Mouse (Mus musculus) heart, adult 2 months (tissue): ENCODE measurements around the gene Mvb12b. TPM values are rescaled to one million over a fixed set of nuclear protein-coding genes. Genes with fewer than 3 reads are reported as not detected.

Source experiments
- DNase-seq, 2 experiments: peaks; one replicate each; pipeline ENCODE4 v3.0.0; 2021
- H3K27ac ChIP-seq: fragments of 200-600 bp; 2 replicates; pipeline ENCODE4 v1.8.1; 2022
- H3K27me3 ChIP-seq: fragments of 200-500 bp; 2 replicates; pipeline ENCODE4 v1.6.1; 2012; ENCODE audit warnings: mild to moderate bottlenecking, low read length, inconsistent platforms, mixed read lengths; ENCODE audit not compliant: control insufficient read depth, insufficient read depth
- H3K36me3 ChIP-seq: fragments of 200-500 bp; 2 replicates; pipeline ENCODE4 v1.6.1; 2012; ENCODE audit warnings: low read length, inconsistent platforms; ENCODE audit not compliant: control insufficient read depth, insufficient read depth
- H3K4me1 ChIP-seq: fragments of 200-500 bp; 2 replicates; pipeline ENCODE4 v1.6.1; 2011; ENCODE audit warnings: low read length; ENCODE audit not compliant: control insufficient read depth, insufficient read depth
- H3K4me3 ChIP-seq: fragments of 200-600 bp; 2 replicates; pipeline ENCODE4 v1.8.1; 2022
- H3K79me2 ChIP-seq: fragments of 200-500 bp; replicated peaks from 2 replicates; pipeline ENCODE4 v1.6.1; 2012; ENCODE audit warnings: mild to moderate bottlenecking, inconsistent platforms, low read length, moderate library complexity, mixed read lengths; ENCODE audit not compliant: control insufficient read depth, insufficient read depth
- H3K9ac ChIP-seq: fragments of 200-500 bp; 2 replicates; pipeline ENCODE4 v1.6.1; 2012; ENCODE audit warnings: low read depth, mild to moderate bottlenecking, control low read depth, inconsistent platforms, low read length, mixed read lengths
- CTCF ChIP-seq: fragments of 200-600 bp; IDR thresholded peaks from 2 replicates; pipeline ENCODE4 v1.8.1; 2022; ENCODE audit warnings: antibody characterized with exemption, mild to moderate bottlenecking, moderate library complexity
- EP300 ChIP-seq: fragments of 200-500 bp; IDR thresholded peaks from 2 replicates; pipeline ENCODE4 v1.6.1; 2011; ENCODE audit warnings: low read depth, low read length, control low read depth; ENCODE audit not compliant: insufficient read depth
- POLR2A ChIP-seq: fragments of 200-500 bp; IDR thresholded peaks from 2 replicates; pipeline ENCODE4 v1.6.1; 2011; ENCODE audit warnings: mild to moderate bottlenecking, low read depth, low read length, control low read depth; ENCODE audit not compliant: insufficient read depth
- whole genome bisulfite sequencing: fragments of 180-500 bp; shearing (Covaris S2); methylation state at CpG from one replicate; pipeline ENCODE4 v1.1.7; 2018; 5-methylcytosine and 5-hydroxymethylcytosine counted together
- intact Hi-C: fragments of 180-260 bp; cut with DNase I; formaldehyde crosslinking; loops from one replicate; pipeline ENCODE4 v1.15.1; 2025
- polyA plus RNA-seq: library from polyadenylated mRNA; depleted of rRNA; stranded (reverse); fragments of >200 nt; gene quantifications from 2 replicates; pipeline ENCODE4 v1.2.3, GENCODE M21; 2012
- total RNA-seq, 2 experiments: library from RNA; stranded (reverse); gene quantifications; 2 replicates each; pipeline ENCODE4 v1.2.3; 2021

Gene Mvb12b
- total and polyA plus RNA-seq, 3 experiments: 17.8 to 21.6 (median 20.4) TPM

DNA sequence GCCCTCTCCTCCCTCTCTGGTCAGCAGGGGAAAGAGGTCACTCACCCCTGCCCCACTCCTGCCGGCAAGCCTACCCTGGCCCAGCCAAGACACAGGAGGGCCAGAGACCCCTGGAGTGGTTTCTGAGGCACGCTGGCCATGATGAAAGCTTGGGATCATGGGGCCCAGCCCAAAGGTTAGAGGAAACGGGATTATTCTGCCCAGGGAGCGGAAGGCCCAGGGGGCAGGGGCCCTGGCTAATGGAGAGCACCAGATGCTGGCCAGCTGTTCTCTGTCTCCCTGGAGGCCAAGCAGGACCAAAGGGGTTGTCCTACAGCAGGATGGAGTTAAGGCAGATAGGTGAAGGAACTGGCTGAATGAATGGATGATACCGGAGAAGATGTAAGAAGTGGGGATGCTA, 184.5 kb downstream of the Mvb12b start:
- 69% methylated on average over 5 of the region's 5 CpGs for WGBS

DNA sequence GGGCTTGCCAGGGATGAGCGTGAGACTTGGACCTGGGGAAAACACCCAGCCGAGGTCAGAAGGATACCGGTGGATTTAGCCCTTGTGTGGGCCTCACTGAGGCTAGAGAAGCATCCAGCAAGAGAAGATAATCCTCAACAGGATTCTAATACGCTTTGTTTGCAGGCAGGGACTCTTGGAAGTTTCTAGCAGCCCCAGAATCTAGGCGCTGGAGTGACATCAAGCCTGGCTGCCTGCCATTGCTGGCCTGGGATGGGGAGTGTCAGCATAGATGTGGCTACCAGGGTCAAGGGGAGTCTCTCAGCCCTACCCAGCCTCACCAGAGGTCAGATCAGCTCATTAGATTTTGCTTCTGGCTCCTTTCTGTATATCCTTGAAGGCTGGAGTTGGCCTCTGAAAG, 185.0 kb downstream of the Mvb12b start:
- H3K27ac ChIP-seq: no peak overlapping the region
- DNase-seq: peak; percentile 48 to 64
- no peaks in the 10 kb centered on the region for H3K36me3 ChIP-seq
- no peak overlapping the region for H3K4me3 ChIP-seq
- H3K27me3 ChIP-seq: no peaks in the 10 kb centered on the region
- TF ChIP-seq CTCF: no peak
- TF ChIP-seq EP300: no peak
- no peak for TF ChIP-seq POLR2A
- no peak overlapping the region for H3K9ac ChIP-seq
- H3K4me1 ChIP-seq: no peaks in the 10 kb centered on the region
- intact Hi-C loops: no loop called here
- 51% methylated on average over 5 of the region's 5 CpGs for WGBS
- H3K79me2 ChIP-seq: no peaks in the 10 kb centered on the region

More for the DNA sequence above, 184.5 kb downstream of the Mvb12b start:
- intact Hi-C loops: no loop called here
- no peaks in the 10 kb centered on the region for H3K79me2 ChIP-seq
- no peak overlapping the region for H3K4me3 ChIP-seq
- no peaks in the 10 kb centered on the region for H3K4me1 ChIP-seq
- no peak overlapping the region for H3K9ac ChIP-seq
- TF ChIP-seq CTCF (no peak), POLR2A (no peak), EP300 (no peak)
- no peak overlapping the region for H3K27ac ChIP-seq
- no peak for DNase-seq
- no peaks in the 10 kb centered on the region for H3K27me3 ChIP-seq
- no peaks in the 10 kb centered on the region for H3K36me3 ChIP-seq

DNA sequence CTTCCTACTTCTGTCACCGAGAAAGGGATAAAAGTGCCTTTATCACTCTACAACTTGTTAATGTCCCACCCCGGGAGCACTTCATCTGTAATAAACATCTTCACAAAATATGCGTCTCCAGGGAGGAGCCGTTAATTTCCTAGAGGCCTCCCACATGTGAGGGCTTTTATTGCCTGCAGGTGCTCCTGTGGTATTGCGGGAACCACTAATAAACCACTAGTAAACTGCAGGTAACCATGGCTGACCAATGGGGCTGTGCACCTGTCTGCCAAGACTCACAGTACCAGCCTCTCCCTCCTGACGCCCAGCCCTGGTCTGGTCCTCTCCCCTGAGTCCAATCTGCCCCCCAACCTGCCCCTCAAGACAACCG, 186.3 kb downstream of the Mvb12b start:
- no peak overlapping the region for H3K4me3 ChIP-seq
- no peak for TF ChIP-seq CTCF
- no peak for TF ChIP-seq EP300
- no peak for TF ChIP-seq POLR2A
- H3K36me3 ChIP-seq: no peaks in the 10 kb centered on the region
- H3K27me3 ChIP-seq: no peaks in the 10 kb centered on the region
- 61% methylated on average over 7 of the region's 7 CpGs for WGBS
- DNase-seq: no peak
- no peak overlapping the region for H3K27ac ChIP-seq
- no peaks in the 10 kb centered on the region for H3K4me1 ChIP-seq
- intact Hi-C loops: no loop called here
- H3K9ac ChIP-seq: no peak overlapping the region
- H3K79me2 ChIP-seq: no peaks in the 10 kb centered on the region

DNA sequence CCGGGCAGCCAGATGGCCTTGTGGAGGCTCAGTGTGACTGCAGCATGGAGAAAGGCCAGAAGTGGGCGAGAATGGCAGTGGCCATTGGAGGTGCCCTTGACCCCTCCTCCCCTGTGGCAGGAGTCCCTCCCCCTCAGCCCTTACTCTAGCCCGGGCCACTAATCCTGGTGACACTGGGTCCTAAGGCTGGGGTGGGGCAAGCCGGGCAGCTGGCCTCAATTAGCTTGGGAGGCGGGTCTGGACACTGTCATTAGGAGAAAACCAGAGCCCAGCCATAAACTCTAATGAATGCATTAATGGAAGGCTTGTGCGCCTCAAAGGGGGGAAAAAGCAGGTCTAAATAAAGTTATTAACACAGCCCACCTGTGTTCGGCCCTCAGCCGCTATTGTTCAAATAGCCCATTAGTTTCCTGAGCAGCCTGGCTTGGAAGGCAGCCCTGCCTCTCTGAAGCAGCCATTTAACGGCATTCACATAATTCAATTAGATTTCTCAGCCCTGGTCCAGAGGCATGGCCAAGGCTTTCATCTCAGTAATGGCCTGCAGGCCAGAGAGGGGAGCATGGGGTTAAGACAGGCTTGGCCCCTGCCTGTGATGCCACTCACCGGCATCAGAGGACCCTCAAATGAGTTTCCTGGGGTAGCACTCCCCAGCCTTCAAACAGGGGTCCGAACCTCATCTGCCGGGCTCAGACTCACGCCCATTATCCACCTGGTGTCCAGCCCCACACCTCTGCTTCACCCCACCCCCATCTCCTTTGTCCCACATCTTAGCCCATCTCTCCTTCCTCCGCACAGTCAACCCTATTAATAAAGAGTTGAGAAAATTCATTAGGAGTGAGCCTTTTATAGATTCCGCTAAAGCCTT, 186.9 kb downstream of the Mvb12b start:
- intact Hi-C loops: no loop called here
- no peaks in the 10 kb centered on the region for H3K79me2 ChIP-seq
- no peak for DNase-seq
- TF ChIP-seq CTCF: no peak
- no peak for TF ChIP-seq EP300
- no peak for TF ChIP-seq POLR2A
- H3K36me3 ChIP-seq: no peaks in the 10 kb centered on the region
- H3K27ac ChIP-seq: no peak overlapping the region
- H3K9ac ChIP-seq: no peak overlapping the region
- no peaks in the 10 kb centered on the region for H3K27me3 ChIP-seq
- 71% methylated on average over 15 of the region's 15 CpGs for WGBS
- H3K4me3 ChIP-seq: no peak overlapping the region
- no peaks in the 10 kb centered on the region for H3K4me1 ChIP-seq

DNA sequence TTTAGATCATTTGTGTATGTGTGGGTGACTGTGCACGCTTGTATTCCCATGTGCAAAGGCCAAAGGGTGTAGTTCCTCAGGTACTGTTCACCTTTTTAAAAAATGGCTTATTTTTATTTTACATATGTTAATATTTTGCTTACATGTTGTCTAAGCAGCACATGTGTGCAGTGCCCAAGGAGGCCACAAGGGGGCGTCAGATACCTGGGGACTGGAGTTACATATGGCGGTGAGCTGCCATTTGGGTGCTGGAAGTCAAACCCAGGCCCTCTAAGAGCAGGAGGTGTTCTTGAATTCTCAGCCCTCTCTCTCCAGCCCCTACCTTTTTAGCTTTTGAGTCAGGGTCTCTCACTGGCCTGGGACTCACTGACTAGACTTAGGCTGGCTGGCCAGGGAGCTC, 188.8 kb downstream of the Mvb12b start:
- Histone ChIP-seq H3K4me1 (no peaks in the 10 kb centered on the region), H3K4me3 (no peak overlapping the region), H3K27ac (no peak overlapping the region), H3K79me2 (no peaks in the 10 kb centered on the region), H3K36me3 (no peaks in the 10 kb centered on the region), H3K9ac (no peak overlapping the region), H3K27me3 (no peaks in the 10 kb centered on the region)
- intact Hi-C loops: no loop called here
- TF ChIP-seq POLR2A: no peak
- TF ChIP-seq CTCF: peak; percentile 32
- no peak for TF ChIP-seq EP300
- no peak for DNase-seq
- WGBS: 54% methylated on average over 3 of the region's 3 CpGs

DNA sequence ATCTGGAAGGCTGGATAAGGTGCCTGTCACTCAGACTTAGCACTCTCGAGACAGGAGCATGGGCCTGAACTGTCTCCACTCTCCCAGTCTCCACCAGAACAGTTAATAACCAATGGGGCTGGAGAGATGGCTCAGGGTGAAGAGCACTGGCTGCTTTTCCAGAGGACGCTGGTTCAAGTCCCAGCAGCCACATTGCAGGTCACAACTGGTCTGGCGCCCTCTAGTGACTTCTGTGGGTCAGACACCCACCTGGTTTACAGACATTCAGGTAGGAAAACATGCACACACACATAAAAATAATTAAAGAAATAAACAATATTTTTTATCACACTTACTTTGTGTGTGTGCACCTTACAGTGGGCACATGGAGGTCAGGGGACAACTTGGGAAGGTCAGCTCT, 191.3 kb downstream of the Mvb12b start:
- Histone ChIP-seq H3K79me2 (no peaks in the 10 kb centered on the region), H3K9ac (no peak overlapping the region), H3K36me3 (no peaks in the 10 kb centered on the region), H3K27me3 (no peaks in the 10 kb centered on the region), H3K4me1 (no peaks in the 10 kb centered on the region), H3K4me3 (no peak overlapping the region), H3K27ac (no peak overlapping the region)
- DNase-seq: no peak
- WGBS: 64% methylated on average over 3 of the region's 3 CpGs
- peak; percentile 34 for TF ChIP-seq CTCF
- no peak for TF ChIP-seq POLR2A
- intact Hi-C loops: no loop called here
